Mouse (Mus musculus): ENCODE data around the gene Txnl4b.
A peak's percentile ranks its signal among the peaks of the same experiment; 100 is the strongest.

Gene Txnl4b

DNA sequence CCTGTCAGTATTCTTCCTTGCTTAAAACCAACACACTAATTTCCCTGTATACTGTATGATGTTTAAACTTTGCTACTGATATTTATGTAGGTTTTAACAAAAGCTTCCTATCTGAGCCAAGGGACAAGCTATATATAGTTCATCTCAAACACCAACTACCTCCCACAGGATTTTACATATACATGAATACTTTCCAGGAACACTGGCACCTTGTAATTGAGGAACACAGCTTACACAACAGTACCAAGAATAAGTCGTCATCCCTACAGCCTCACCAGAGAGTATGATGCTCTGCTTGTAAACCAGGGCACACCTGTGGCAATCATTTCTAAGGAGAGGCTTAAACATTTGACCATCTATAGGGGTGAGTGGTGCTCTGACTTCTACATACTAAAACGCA is 41.0 kb downstream of the Txnl4b start:
- DNase-seq = no peak

- DNase-seq = no peak
These were observed 42.0 kb downstream of the Txnl4b start for GRCm38 (mm10) chr8:109607650-109608049.

DNA sequence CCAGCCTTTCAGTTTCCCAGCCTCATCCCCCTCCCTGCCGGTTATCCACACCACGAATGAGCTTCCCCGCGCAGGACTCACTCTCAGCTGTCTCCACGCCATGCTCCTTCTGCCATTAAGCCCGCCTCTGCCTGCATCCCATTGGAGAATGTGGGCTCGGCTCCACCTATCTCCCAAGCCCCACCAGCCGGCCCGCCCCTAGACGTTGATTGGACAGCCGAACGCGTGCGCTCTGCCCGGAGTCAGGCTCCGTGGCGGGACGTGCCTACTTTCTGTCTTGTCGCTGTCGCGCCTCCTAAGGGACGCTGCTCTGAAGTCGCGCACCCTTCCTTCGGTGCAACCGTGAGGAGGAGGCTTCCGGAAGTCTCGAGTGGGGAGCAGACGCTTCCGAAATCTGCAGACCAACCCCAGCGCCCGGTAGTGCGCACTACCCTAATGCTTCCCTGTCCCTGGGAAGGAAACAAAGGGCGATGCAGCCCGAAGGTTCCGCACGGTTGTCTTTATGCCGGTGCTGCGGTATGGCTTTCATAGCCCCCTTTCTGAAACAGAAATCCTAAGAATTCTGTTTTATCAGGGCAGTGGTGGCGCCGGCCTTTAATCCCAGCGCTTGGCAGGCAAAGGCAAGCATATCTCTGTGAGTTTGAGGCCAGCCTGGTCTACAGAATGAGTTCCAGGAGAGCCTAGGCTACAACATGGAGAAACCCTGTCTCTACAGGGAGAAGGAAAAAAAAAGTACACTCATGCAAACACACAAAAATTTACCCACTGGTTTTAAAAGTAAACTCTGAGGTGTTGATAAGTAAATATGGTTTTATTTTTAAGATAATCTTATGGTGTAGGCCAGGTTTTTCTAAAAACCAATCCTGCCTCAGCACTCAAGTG is 42.8 kb downstream of the Txnl4b start, which contains the start of gene Dhodh:
Gene Dhodh (minus strand): TSS at position 403 of the 882 bp plus-strand sequence.
- peak; percentile 97 for DNase-seq

- DNase-seq = peak; percentile 21
These were observed 43.4 kb downstream of the Txnl4b start for GRCm38 (mm10) chr8:109609153-109609502.

DNA sequence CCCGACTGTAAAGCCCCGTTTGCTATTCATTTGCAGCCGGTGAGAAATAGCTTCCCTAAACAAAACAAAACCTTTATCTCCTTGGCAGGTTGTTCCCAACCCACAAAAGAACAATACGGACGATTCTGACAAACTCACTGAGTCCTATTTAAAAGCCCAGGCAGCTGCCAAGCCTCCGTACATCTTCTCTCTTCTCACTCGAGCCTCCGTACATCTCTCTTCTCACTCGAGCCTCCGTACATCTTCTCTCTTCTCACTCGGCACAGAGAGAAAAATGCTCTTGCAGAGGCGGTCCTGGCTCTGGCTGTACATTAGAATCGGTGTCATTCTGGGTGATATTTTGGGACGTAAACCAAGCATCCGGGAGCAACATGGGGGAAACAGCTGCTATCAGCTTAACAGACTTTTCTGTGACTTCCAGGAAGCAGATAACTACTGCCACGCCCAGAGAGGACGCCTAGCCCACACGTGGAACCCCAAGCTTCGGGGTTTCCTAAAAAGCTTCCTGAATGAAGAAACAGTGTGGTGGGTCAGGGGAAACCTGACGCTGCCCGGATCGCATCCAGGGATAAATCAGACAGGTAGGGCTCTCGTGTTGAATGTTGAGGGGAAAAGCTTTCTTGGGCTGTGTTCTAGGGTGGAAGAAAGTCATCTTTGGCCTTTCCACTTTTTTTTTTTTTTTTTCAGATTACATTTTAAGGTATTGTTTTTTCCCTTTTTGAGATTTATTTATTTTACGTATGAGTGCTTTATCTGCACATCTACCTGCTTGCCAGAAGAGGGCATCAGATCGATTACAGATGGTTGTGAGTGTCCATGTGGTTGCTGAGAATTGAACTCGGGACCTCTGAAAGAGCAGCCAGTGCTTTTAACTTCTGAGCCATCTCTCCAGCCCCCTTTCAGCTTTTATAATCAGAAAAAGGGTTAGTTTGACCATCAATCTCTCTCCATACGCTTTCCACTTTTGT is 48.8 kb downstream of the Txnl4b start, which contains the start of gene Pkd1l3:
Gene Pkd1l3 (plus strand): TSS at position 275 of the 968 bp plus-strand sequence.
- no peak for DNase-seq

DNA sequence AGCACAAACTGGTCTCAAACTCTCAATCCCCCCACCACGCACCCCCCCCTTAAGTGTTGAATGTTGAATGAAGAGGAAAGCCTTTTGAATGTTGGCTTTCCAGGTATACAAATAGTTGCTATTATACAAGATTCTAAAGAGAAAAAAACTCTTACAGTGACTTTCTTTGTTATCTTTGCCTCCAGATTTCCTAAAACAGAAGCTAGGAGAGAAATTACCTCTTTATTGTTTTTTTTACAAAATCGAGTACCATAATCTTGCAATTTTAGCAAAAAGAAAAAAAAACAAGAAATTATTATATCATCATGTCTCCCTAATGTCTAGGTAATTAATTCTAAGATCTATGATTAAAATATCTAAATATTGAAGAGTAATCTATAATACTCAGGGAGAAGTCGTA is 49.9 kb downstream of the Txnl4b start:
- DNase-seq = no peak
